Mouse (Mus musculus) right cerebral cortex, postnatal 14 days (tissue): ENCODE results near the gene Tigit.

Experiments used
- DNase-seq: peaks from one replicate; pipeline ENCODE4 v3.0.0; 2022

Tigit gene

DNA sequence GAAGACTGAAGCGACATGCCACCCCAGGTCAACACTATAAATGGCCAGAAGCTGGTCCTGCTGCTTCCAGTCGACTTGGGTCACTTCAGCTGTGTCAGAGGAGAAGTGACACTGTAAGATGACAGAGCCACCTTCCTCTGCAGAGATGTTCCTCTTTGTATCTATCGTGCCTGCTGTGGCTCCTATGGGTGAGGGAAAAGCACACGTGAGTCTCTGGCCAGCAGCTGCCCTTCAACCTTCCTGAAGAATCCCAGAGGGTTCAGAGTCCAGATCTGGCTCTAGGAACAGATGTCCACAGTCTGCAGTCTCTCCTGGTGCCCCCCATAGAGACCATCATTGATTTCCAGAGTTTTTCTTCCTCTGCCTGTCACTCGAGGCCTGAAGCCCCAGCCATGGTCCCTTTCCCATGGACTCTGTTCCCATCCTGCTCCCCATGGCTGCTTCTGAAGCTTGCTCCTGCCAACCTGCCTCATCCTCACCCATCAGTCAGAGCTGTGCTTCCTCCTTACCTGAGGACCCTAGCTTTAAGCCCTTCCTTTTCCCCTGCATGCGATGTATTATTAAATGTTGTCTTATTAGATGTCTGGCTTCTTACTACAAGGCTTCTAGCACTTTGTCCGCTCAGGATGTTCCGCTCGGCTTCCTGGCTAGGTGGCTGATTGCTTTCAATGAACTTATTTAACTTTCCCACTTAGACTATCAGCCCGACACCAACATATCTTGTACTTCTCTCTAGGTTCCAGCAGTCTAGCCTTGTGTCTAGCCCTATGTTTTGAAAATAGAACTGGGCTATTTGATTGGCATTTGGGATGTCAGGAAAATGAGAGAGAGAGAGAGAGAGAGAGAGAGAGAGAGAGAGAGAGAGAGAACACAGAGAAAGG, 1.6 kb downstream of the Tigit start:
- no peak for DNase-seq

DNA sequence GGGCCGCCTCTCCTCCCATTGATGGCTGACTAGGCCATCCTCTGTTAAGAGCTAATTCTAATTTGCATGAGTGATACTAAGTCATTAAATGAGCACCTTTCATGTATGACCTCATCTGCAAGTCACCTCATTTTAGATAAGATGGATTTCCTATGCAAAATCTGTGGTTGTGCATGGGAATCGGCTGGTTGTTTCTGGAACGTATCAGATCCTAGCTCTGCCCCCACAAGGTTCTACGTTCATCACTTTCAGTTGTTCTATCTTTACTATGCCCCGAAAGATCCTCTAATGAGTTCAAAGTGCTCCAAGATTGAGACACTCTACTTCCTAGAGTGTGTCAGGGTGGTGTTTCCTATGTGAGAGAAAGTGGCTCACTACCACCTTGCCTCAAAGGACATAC, 2.4 kb downstream of the Tigit start:
- no peak for DNase-seq

DNA sequence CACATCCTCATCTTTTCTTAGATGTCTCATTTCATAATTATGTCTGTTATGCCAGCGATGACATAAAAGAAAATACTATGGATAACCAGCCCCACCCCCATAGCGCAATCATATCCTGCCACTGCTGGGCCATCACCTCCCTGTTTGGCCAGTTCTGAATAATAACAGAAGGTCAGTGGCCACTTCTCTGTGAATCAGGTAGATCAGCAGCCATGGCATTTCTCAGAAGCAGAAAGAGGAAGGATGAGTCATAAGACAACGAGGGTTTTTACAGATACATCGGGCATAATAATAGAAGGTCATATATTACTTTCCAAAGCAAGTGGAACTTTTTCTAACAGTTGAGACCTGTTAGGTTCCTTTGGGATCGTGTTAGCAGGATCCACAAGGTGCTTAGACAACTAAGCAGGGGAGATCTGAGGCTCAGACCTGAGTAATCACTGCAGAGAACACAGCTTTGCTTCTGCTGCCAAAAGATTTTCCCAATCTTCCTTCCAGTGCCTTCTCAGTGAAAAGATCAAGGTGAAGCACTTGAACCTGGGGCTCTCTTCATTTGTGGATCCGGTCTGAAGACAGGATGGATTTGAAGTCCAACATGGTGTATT, 8.7 kb downstream of the Tigit start:
- DNase-seq = no peak

DNA sequence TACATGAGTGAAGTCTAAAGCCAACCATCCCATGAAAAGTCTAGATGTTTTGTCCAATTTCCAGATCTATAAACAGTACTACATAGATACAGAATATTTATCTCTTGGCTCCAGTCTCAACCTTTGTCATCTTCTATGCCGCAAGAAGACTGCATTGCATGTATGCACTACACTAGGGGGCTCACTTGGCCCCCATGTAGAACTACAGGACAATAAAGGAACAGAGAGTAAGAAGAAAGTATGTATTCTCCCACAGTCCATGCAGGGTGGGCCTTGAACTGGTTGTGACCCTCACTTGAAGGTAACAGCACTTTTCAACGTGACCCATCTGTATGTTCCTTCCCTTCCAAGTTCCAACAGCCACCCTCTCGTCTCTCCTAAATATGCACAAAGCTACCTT, 9.7 kb downstream of the Tigit start:
- DNase-seq = no peak

DNA sequence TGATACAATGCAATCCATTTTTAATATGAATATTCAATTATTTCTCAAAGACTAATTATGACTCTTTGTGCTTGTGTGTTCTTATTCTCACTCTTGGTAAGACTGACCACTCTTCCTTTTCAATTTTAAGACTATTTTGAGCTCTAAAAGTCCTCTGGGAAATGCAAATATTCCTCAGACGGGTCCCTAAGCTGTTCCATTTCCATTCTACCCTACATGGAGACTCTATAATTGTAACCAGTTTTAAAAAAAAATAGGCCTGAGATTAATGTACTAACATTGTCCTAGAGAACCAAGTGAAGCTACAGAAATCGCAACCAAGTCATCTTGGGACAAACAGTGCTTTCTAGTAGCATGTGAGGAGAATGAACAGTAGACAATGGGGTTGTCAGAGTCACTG, 10.7 kb downstream of the Tigit start:
- no peak for DNase-seq

DNA sequence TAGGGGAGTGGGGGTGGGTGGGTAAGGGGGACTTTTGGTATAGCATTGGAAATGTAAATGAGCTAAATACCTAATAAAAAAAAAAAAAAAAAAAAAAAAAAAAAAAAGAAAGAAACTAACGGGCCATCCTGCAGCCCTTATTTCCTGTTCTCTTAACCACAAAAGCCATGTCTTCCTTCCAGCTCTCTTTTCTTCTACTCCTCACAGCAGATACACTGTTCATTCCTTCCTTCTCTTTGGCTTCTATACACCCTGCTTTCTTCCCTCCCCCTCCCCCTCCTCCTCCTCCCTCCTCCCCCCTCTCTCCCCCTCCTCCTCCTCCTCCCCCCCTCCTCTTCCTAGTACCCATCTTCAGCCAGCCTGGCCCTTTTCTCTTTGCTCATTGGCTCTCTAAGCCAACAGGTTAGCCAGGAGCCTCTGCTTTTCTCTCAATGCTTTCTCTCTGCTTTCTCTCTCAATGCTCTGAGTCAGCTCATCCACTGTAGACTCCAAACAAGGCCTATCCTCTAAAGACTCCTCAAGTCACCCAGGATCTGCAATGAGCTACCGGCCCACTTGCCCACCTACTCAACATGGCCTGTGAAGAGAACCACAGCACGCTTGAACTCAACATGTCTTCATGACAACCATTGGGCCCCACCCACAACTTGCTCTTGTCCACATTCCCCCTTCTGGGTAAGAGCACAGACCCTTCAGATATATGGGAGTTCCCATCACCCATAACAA, 13.4 kb downstream of the Tigit start:
- no peak for DNase-seq

DNA sequence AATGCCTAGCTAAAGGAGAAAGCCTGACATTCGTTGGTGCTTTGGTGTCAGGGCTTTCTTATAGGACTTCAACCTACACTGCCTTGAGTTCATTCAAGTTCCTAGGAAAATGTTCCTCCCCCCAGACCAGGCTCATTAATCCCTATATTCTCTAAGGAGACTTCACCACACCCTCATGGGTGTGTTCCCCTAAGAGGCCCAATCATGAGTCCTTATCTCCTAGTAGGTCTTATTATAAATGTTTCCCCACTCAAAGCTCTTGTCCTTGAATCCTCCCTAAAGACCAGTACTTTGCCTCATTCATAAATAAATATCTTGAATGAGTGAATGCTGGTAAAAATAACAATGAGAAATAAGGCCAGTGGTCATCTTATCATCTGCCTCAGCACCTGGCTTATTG, 16.3 kb downstream of the Tigit start:
- DNase-seq = no peak

DNA sequence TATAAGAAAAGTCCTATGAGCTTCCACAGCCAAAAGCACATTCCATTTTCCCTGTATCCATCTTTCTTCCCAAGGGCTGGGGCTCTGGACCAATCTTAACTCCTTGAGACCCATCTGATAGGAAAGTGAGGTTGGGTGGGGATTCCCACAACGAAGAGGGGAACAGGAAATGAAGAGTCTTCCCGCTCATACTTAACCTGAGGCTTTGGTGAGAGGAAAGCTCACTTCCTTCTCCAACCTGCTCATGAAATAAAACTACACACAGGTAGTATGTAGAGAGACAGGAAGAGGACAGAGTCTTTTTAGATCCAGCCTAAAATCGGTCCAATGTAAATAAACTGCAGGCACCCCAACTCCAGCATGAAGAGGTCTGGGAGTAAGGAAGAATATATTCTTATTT, 17.0 kb downstream of the Tigit start:
- no peak for DNase-seq

DNA sequence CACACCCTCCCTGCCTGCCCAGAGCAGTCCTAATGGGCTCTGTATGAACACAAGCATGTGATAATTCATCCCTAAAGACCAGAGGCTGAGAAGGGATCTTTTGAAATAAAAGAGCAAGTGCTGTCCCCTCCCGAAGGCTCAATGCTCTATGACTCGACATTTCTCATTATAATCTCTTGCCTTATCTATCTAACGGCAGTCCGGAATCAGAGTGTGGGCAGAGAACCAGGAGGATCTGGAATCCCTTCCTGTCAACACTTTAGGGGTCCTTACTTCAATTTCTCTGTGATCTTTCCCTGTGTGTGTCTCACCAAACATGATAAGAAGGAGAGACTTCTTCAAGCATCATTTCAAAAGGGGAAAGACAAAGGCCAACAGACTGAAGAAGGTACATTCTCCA, 18.1 kb downstream of the Tigit start:
- DNase-seq = no peak

DNA sequence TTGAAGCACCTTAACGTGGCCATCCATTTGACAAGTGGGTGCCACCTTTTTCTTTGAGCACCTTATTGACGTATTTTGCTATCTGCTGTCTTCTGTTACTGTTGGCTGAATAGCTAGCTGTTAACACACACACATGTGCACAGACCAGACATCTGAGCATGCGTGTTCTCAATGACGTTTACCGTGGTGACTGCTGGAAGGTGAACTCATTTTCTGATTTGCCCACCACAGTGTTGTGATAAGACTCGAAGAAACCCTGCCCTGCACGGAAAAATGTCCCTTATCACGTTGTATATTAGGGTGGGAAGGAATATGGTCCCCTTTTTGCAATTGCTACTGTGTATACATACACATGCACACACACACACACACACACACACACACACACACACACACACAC, 22.7 kb downstream of the Tigit start:
- no peak for DNase-seq

DNA sequence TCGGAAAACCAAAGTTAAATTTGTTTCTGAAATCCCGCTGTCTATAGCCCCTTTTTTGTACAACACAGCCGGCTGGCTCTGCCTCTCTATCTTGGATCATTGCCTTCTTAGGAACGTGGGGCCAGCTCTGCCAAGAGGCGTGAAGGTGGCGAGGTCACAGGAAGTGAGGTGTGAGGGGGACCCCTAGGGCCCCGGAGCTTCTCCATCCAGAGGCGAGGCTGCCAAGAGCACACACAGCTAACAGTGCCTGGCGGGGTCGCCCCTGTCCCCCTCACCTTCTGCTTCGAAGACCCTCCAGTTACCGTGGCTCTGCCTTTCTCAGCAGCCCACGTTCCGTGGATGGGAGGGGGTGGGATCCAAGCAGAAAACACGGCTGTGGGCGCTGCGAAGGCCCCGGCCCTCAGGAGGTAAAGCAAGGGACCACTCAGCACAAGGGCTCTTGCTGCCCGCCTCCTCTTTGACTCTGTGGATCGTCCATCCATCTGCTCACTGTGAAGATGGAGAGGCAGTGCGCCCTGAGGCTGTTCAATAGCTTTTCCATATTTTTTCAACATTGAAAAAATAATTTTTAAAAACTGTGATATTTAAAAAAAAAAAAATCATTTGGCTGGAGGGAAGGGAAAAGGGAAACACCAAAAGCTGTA, 25.4 kb downstream of the Tigit start:
- no peak for DNase-seq

DNA sequence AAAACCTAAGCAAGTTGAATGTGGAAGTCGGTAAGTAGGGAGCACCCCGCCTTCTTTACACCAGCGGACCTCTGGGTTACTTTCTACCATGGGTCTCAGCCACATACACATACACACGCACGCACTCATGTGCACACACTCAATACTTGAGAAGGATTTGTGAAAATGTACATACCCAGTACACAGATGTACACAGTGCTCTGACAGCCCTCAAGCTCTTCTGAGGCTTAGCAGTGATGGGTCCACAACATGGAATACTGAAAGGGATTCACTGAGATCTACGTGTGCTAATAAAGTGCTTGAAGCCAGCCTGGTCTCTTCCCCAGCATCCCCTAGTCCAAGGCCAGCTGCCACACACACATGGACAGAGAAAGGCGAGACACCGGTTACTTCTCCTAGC, 26.7 kb downstream of the Tigit start:
- DNase-seq = no peak

DNA sequence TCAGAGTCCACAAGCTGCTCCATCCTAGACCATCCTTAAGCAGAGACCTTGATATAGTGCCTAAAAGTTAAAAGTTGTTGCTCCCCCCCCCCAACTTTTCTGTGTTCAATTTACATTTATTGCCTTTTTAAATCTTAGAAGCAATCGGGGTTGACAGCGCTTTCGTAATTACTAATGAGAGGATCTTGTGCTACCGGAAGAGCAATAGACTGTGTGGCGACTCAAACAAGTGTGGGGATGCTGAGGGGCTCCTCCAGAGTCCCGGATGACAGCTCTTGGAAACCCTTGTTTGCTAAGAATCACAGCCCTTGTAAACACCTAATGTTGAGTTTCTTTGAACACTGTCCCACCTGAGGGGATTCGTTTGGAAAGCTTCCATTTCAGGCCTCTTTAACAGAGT, 29.9 kb downstream of the Tigit start:
- DNase-seq = no peak

DNA sequence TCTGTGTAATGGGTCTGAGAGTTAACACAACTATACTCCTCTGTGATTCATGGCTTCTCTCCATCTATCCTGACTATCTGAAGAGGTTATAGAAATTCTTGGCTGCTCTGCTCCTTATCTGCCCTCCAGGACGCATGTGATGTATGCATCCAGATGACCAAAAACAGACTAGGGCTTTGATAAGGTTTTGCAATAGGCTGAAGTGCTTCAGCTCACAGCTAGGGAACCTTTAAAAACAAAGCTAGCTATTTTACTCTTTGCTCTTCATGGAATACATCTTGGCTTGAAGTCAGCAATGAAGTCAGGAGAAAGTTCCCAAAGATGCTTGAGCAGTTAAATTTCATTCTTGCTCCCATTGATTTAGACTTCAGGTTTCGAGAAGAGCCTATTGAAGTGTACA, 32.2 kb downstream of the Tigit start:
- DNase-seq = no peak

DNA sequence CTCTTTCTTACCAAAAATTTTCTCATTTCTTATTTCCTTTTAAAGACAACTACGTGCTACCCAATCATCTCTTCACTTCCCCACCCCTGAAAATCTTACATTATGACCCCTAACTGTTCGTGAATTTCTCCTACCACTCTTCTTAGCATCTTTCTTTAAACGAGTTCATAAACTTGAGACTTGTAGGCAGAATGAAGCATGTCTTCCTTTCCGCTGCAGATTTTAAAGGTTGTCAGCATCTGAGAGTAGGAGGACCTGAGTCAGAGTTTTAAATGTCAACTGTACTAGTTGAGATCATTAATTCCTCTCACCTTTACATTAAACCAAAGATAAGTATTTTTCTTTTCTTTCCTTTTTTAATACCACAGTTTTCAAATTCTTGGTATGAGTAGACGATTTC, 35.3 kb downstream of the Tigit start:
- no peak for DNase-seq

DNA sequence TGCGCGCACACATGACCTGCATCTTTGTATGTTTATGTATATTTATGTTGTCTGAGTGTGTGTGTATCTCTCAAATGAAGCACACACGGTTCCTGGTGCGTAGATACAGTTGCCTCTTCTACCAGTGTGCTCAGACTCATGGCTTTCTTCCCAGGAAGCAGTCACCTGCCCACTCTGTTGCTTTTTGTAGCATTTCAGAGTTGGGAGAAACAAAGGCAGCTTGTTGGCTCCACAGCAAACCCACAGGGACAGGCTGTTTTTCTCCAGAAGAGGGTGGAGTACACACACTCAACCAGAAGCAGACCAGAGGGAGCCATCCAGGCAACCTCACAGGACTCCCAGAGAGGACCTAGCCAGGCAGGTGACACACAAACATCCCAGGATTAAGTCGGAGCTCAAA, 38.0 kb downstream of the Tigit start:
- DNase-seq = no peak

DNA sequence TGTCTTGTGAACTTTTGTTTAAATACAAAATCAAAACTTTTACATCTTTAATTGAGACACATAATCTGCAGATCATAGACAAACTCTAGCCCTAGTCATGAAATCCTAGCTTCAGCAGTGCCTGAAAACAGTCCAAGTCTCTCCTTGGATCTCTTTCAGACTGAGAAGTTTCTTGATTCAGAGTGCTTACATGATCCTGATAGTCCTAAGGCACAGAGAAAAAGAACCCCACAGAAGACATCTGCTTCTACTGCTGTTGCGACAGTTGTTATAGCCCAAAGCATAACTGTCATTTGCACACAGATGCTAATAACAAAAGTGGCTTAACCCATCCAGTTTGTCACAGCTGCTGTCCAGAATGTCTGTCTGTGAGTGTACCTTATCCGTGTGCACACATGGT, 38.7 kb downstream of the Tigit start:
- DNase-seq = no peak

DNA sequence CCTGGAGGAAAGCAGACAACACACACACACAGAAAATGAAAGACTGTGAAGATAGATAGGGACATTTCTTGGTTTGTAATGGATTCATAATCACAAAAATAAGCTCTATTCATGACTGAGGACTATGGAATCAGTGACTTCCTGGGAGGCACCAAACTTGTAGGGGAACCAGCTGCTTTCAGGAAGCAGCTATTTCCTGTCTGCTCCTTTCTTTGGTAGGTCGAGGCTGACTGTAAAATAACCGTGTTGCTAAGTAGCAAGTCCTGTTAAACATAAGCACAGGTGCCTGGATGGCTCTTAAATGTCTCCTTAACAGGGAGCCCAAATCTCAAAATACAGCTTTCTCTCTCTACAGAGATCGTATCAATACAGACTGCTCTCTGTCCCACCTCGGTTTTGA, 39.1 kb downstream of the Tigit start:
- no peak for DNase-seq

DNA sequence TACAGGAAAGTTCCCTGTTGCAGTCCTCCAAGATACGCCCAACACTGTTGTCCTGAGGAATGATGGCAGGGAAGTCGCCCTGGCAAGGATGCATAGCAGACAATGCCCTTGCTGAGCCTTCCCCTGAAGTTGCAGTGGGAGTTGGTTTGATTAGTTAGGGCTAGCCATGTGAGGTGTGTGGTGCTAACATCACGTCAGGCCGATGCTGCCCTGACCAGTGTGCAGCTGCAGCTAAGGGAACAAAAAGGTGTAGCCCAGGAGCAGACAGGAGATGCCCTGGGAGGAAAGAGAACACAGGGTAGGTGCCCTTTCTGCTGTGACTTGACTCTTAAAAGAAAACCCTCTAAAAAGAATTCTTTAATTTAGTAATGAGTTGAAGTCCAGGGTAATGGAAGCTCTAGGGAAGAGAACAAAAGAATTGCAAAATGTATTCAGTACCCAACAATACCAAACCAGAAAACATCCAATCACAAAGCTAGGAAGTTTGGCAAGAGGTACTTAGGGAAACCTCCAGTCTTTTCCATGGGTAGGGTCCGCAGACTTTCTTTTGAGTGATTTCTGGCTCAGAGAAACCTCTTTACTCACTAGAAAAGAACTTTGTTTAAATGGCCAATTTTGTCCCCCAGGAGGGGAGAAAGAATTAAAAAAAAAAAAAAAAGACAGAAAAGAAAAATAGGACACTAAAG, 40.5 kb downstream of the Tigit start:
- no peak for DNase-seq

DNA sequence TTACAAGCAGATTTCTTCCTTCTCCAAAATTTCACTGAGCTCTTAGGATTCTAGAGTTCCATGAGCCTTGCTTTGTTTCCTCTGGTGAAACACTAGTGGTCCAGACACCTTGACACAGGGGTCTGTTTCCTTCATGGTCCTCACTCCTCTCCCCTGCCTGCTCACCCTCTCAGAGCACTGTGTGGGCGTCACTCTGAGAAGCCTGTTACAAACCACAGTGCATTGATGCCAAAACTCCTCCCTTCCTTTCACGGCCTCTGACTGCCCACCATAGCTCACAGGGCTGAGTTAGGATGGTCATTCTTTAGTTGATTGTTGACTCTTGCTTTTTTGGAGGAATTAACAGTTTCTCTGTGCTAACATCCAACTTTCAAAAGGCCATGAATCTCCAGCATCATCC, 43.6 kb downstream of the Tigit start:
- DNase-seq = no peak

DNA sequence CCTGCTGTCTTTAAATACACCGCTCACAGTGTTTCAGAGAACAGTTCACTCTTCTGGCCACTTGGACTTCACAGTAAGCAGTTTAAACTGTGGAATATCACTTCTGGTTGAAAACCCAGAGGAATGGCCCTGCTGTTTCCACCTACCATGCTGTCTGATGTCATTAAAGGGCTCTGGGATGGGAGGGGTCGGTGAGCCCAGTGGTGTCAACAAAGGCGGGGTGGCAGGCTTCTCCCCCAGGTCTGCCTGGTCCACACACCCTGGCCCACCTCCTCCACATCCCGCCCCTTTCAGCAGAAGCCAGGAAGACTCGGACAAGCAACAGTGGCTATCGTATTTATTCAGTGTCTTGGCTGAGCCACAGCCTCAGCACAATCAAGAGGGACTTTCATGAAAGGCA, 44.7 kb downstream of the Tigit start:
- DNase-seq = no peak

DNA sequence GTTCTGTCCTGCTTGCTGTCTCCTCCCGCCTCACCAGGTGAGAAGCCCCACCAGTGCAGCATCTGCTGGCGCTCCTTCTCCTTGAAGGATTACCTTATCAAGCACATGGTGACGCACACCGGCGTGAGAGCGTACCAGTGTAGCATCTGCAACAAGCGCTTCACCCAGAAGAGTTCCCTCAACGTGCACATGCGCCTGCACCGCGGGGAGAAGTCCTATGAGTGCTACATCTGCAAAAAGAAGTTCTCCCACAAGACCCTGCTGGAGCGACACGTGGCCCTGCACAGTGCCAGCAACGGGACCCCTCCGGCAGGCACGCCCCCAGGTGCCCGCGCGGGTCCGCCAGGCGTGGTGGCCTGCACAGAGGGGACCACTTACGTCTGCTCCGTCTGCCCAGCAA, 45.7 kb downstream of the Tigit start:
- no peak for DNase-seq

DNA sequence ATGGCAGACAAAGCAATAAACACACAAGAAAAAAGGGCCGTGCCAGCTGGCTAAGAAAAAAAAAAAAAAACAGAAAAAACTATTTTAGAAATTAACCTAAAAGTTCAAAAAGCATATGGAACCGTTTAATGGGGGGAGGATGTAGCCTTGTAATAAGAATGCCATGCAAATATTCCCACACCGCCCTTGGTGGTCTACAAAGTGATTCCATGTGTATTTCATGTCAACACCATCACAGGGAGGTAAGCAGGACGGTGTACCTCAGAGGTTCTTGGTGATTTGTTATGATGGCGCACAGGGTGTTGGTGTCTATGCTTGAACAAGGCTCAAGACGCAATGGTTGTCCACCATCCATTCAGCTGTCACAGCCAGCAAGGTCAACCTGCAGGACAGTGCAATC, 46.6 kb downstream of the Tigit start:
- no peak for DNase-seq
